Mouse (Mus musculus) heart, embryonic 10.5 days (tissue): ENCODE measurements around the gene Rnf223. TPM values are rescaled to one million over a fixed set of nuclear protein-coding genes. Genes with fewer than 3 reads are reported as not detected.

ENCODE experiments used
- DNase-seq: peaks from one replicate; pipeline ENCODE4 v3.0.0-alpha.2; 2017; ENCODE audit warnings: low spot score
- H3K27ac ChIP-seq: fragments of 300-500 bp; sonication (generic); 2 replicates; pipeline ENCODE4 v1.5.1; 2016; ENCODE audit warnings: mild to moderate bottlenecking
- H3K27me3 ChIP-seq: fragments of 300-500 bp; sonication (generic); 2 replicates; pipeline ENCODE4 v1.6.1; 2016; ENCODE audit warnings: mild to moderate bottlenecking; ENCODE audit not compliant: poor library complexity, insufficient read depth, severe bottlenecking
- H3K36me3 ChIP-seq: fragments of 300-500 bp; sonication (generic); 2 replicates; pipeline ENCODE4 v1.6.1; 2016; ENCODE audit warnings: mild to moderate bottlenecking, moderate library complexity
- H3K4me1 ChIP-seq: fragments of 300-500 bp; sonication (generic); 2 replicates; pipeline ENCODE4 v1.6.1; 2016; ENCODE audit warnings: mild to moderate bottlenecking
- H3K4me3 ChIP-seq: fragments of 300-500 bp; sonication (generic); 2 replicates; pipeline ENCODE4 v1.5.1; 2016; ENCODE audit warnings: mild to moderate bottlenecking, moderate library complexity
- H3K9me3 ChIP-seq: fragments of 300-500 bp; sonication (generic); 2 replicates; pipeline ENCODE4 v1.6.1; 2016; ENCODE audit warnings: mild to moderate bottlenecking, moderate library complexity
- WGBS: fragments of 180-500 bp; shearing (Covaris S2); methylation state at CpG from one replicate; pipeline ENCODE4 v1.1.7; 2016; 5-methylcytosine and 5-hydroxymethylcytosine counted together
- polyA plus RNA-seq: library from polyadenylated mRNA; unstranded; fragments of >200 nt; fragmentation: Nextera tagmentation; extraction: Ambion mirVana; gene quantifications from 2 replicates; pipeline ENCODE4 v1.2.1, GENCODE M21; 2016

Gene Rnf223
- polyA plus RNA-seq, 1 experiment from 2014 or later: 0.55 TPM

- Histone ChIP-seq H3K4me3 (no peak overlapping the region), H3K27me3 (no peaks in the 10 kb centered on the region), H3K36me3 (no peaks in the 10 kb centered on the region), H3K4me1 (peaks cover 13% of the 10 kb centered on the region), H3K9me3 (no peaks in the 10 kb centered on the region), H3K27ac (no peak overlapping the region)
- no peak for DNase-seq
- 88% methylated on average over 5 of the region's 5 CpGs for WGBS
These were observed 29.8 kb upstream of the Rnf223 start for GRCm38 (mm10) chr4:156100501-156100900.

- Histone ChIP-seq H3K27me3 (no peaks in the 10 kb centered on the region), H3K27ac (no peak overlapping the region), H3K4me3 (no peak overlapping the region), H3K9me3 (no peaks in the 10 kb centered on the region), H3K36me3 (no peaks in the 10 kb centered on the region), H3K4me1 (peaks cover 13% of the 10 kb centered on the region)
- DNase-seq: no peak
- 40% methylated on average over 3 of the region's 3 CpGs for WGBS
These were observed 28.8 kb upstream of the Rnf223 start for GRCm38 (mm10) chr4:156101481-156101903.

GRCm38 (mm10) chr4:156103342-156103741 is 27.0 kb upstream of the Rnf223 start:
- Histone ChIP-seq H3K9me3 (no peaks in the 10 kb centered on the region), H3K27ac (no peak overlapping the region), H3K4me1 (peaks cover 4% of the 10 kb centered on the region; the same call in 1 of the 2 replicates), H3K4me3 (no peak overlapping the region), H3K36me3 (no peaks in the 10 kb centered on the region), H3K27me3 (no peaks in the 10 kb centered on the region)
- DNase-seq: no peak
- WGBS: 58% methylated on average over 4 of the region's 4 CpGs

- DNase-seq: peak; percentile 88
- H3K27ac ChIP-seq: peak overlapping the region; percentile 96
- no peaks in the 10 kb centered on the region for H3K9me3 ChIP-seq
- 31% methylated on average over 13 of the region's 13 CpGs for WGBS
- H3K27me3 ChIP-seq: no peaks in the 10 kb centered on the region
- H3K4me1 ChIP-seq: peaks cover 15% of the 10 kb centered on the region
- no peaks in the 10 kb centered on the region for H3K36me3 ChIP-seq
- H3K4me3 ChIP-seq: peak overlapping the region; percentile 87
These were observed 21.4 kb upstream of the Rnf223 start for GRCm38 (mm10) chr4:156108606-156109546.

- peak within 1 kb of the TSS; percentile 96 for H3K27ac ChIP-seq
- under 1% methylated on average over 60 of the region's 60 CpGs for WGBS
- no peaks in the 10 kb centered on the region for H3K27me3 ChIP-seq
- H3K4me1 ChIP-seq: peaks cover 15% of the 10 kb centered on the region
- H3K36me3 ChIP-seq: no peaks in the 10 kb centered on the region
- H3K4me3 ChIP-seq: peak within 1 kb of the TSS; percentile 87
- H3K9me3 ChIP-seq: no peaks in the 10 kb centered on the region
- peak; percentile 100 for DNase-seq
These were observed 20.6 kb upstream of the Rnf223 start, which contains the start of gene 9430015G10Rik for GRCm38 (mm10) chr4:156109570-156110331. Gene 9430015G10Rik (plus strand): TSS chr4:156109982.

GRCm38 (mm10) chr4:156124077-156124476 is 6.2 kb upstream of the Rnf223 start:
- Histone ChIP-seq H3K4me1 (no peaks in the 10 kb centered on the region), H3K27ac (no peak overlapping the region), H3K27me3 (no peaks in the 10 kb centered on the region), H3K36me3 (peaks cover 88% of the 10 kb centered on the region), H3K9me3 (no peaks in the 10 kb centered on the region), H3K4me3 (no peak overlapping the region)
- WGBS: 96% methylated on average over 7 of the region's 7 CpGs
- DNase-seq: no peak

- WGBS: 91% methylated on average over 6 of the region's 6 CpGs
These were observed 4.9 kb upstream of the Rnf223 start for GRCm38 (mm10) chr4:156125393-156125792.

GRCm38 (mm10) chr4:156126841-156127240 is 3.5 kb upstream of the Rnf223 start:
- Histone ChIP-seq H3K9me3 (no peaks in the 10 kb centered on the region), H3K4me3 (no peak overlapping the region), H3K4me1 (peaks cover 10% of the 10 kb centered on the region; the same call in 1 of the 2 replicates), H3K36me3 (peaks cover 60% of the 10 kb centered on the region), H3K27me3 (no peaks in the 10 kb centered on the region), H3K27ac (no peak overlapping the region)
- 87% methylated on average over 7 of the region's 7 CpGs for WGBS
- no peak for DNase-seq

More at GRCm38 (mm10) chr4:156125393-156125792, 4.9 kb upstream of the Rnf223 start:
- no peaks in the 10 kb centered on the region for H3K27me3 ChIP-seq
- H3K27ac ChIP-seq: no peak overlapping the region
- H3K9me3 ChIP-seq: no peaks in the 10 kb centered on the region
- no peak overlapping the region for H3K4me3 ChIP-seq
- H3K36me3 ChIP-seq: peaks cover 75% of the 10 kb centered on the region
- H3K4me1 ChIP-seq: 0 out of 2 replicates have a peak, but pooled peaks cover under 1% of the 10 kb centered on the region
- DNase-seq: no peak

GRCm38 (mm10) chr4:156128746-156129145 is 1.6 kb upstream of the Rnf223 start:
- Histone ChIP-seq H3K27ac (no peak overlapping the region), H3K4me1 (peaks cover 10% of the 10 kb centered on the region; the same call in 1 of the 2 replicates), H3K9me3 (no peaks in the 10 kb centered on the region), H3K4me3 (no peak overlapping the region), H3K36me3 (peaks cover 41% of the 10 kb centered on the region), H3K27me3 (no peaks in the 10 kb centered on the region)
- DNase-seq: no peak
- WGBS: 78% methylated on average over 5 of the region's 5 CpGs

- peaks cover 10% of the 10 kb centered on the region; the same call in 1 of the 2 replicates for H3K4me1 ChIP-seq
- no peaks in the 10 kb centered on the region for H3K27me3 ChIP-seq
- H3K36me3 ChIP-seq: peaks cover 20% of the 10 kb centered on the region
- no peak for DNase-seq
- no peak overlapping the region for H3K27ac ChIP-seq
- no peak overlapping the region for H3K4me3 ChIP-seq
- H3K9me3 ChIP-seq: no peaks in the 10 kb centered on the region
- 71% methylated on average over 10 of the region's 10 CpGs for WGBS
These were observed 627 bp downstream of the Rnf223 start for GRCm38 (mm10) chr4:156130940-156131339.

GRCm38 (mm10) chr4:156133334-156133733 is 3.0 kb downstream of the Rnf223 start:
- H3K4me1 ChIP-seq: peaks cover 10% of the 10 kb centered on the region; the same call in 1 of the 2 replicates
- WGBS: 69% methylated on average over 5 of the region's 5 CpGs
- DNase-seq: no peak
- no peak overlapping the region for H3K27ac ChIP-seq
- H3K9me3 ChIP-seq: peaks cover 2% of the 10 kb centered on the region; the same call in 1 of the 2 replicates
- no peaks in the 10 kb centered on the region for H3K36me3 ChIP-seq
- H3K4me3 ChIP-seq: no peak overlapping the region
- no peaks in the 10 kb centered on the region for H3K27me3 ChIP-seq

- Histone ChIP-seq H3K9me3 (peaks cover 6% of the 10 kb centered on the region; the same call in 1 of the 2 replicates), H3K27ac (no peak overlapping the region)
- WGBS: 82% methylated on average over 12 of the region's 12 CpGs
These were observed 3.8 kb downstream of the Rnf223 start for GRCm38 (mm10) chr4:156133943-156134605.

More at GRCm38 (mm10) chr4:156133943-156134605, 3.8 kb downstream of the Rnf223 start:
- H3K4me1 ChIP-seq: peaks cover 10% of the 10 kb centered on the region; the same call in 1 of the 2 replicates
- no peaks in the 10 kb centered on the region for H3K36me3 ChIP-seq
- no peak for DNase-seq
- no peak overlapping the region for H3K4me3 ChIP-seq
- no peaks in the 10 kb centered on the region for H3K27me3 ChIP-seq
